Mouse (Mus musculus) brain, embryonic 14.5 days (tissue): ENCODE measurements around the gene Znrd1. TPM values are rescaled to one million over a fixed set of nuclear protein-coding genes. Genes with fewer than 3 reads are reported as not detected.

Experiments
- DNase-seq: peaks from one replicate; pipeline ENCODE4 v3.0.0-alpha.2; 2011; ENCODE audit warnings: low read depth
- CTCF ChIP-seq: fragments of 200-500 bp; IDR thresholded peaks from 2 replicates; pipeline ENCODE4 v1.5.1; 2012; ENCODE audit warnings: inconsistent platforms, mild to moderate bottlenecking, moderate library complexity, borderline replicate concordance; ENCODE audit not compliant: insufficient read depth, insufficient read length; ENCODE audit errors: extremely low read depth
- POLR2A ChIP-seq: fragments of 200-500 bp; IDR thresholded peaks from 2 replicates; pipeline ENCODE4 v1.6.1; 2012; ENCODE audit warnings: mild to moderate bottlenecking, inconsistent platforms, borderline replicate concordance; ENCODE audit not compliant: poor library complexity, insufficient read depth, insufficient read length, severe bottlenecking; ENCODE audit errors: extremely low read depth
- polyA plus RNA-seq: library from polyadenylated mRNA; depleted of rRNA; stranded (reverse); fragments of >200 nt; gene quantifications from 2 replicates; pipeline ENCODE4 v1.2.3, GENCODE M21; 2012; rRNA removed

Gene Znrd1
- polyA plus RNA-seq, 1 experiment: 41.8 TPM

GRCm38 (mm10) chr17:36912031-36912430 is 46.3 kb downstream of the Znrd1 start:
- TF ChIP-seq POLR2A (no peak), CTCF (no peak)
- no peak for DNase-seq

- TF ChIP-seq POLR2A (no peak), CTCF (no peak)
- DNase-seq: no peak
Observed at GRCm38 (mm10) chr17:36909802-36910201, 48.6 kb downstream of the Znrd1 start.

GRCm38 (mm10) chr17:36908235-36908634 is 50.1 kb downstream of the Znrd1 start:
- TF ChIP-seq POLR2A (no peak), CTCF (no peak)
- peak; percentile 11 for DNase-seq

Other genes with a start within 250 kb of the Znrd1 start
- gene H2-M10.5, start 185.6 kb downstream of the Znrd1 start, polyA plus RNA-seq: not detected in 2 replicates
- not detected in 2 replicates for gene H2-M10.6, start 146.4 kb downstream of the Znrd1 start, polyA plus RNA-seq
- 25.3 and 33.7 TPM in 2 replicates for gene Trim26, start 121.4 kb downstream of the Znrd1 start, polyA plus RNA-seq
- 0.09 and 0.16 TPM in 2 replicates for gene Trim15, start 91.3 kb downstream of the Znrd1 start, polyA plus RNA-seq
- 0.19 and 0.52 TPM in 2 replicates for gene Trim10, start 89.0 kb downstream of the Znrd1 start, polyA plus RNA-seq
- gene Trim40, start 68.4 kb downstream of the Znrd1 start, polyA plus RNA-seq: 0.08 TPM in 1 of 2 replicates, not detected in the other
- not detected in 2 replicates for gene Trim31, start 60.4 kb downstream of the Znrd1 start, polyA plus RNA-seq
- 0.18 and 0.19 TPM in 2 replicates for gene Rnf39, start 15.6 kb downstream of the Znrd1 start, polyA plus RNA-seq
- 143 and 150 TPM in 2 replicates for gene Ppp1r11, start 6.8 kb downstream of the Znrd1 start, polyA plus RNA-seq
- 3.5 TPM in 2 replicates for gene Znrd1as, start within 50 bp of the Znrd1 start, polyA plus RNA-seq
- gene 2410137M14Rik, start 22.7 kb upstream of the Znrd1 start, polyA plus RNA-seq: 1.5 and 1.6 TPM in 2 replicates
- gene H2-M5, start 31.0 kb upstream of the Znrd1 start, polyA plus RNA-seq: 13.4 and 16.0 TPM in 2 replicates
- 352 and 386 TPM in 2 replicates for gene Zfp57, start 42.6 kb upstream of the Znrd1 start, polyA plus RNA-seq
- gene Mog, start 64.8 kb upstream of the Znrd1 start, polyA plus RNA-seq: not detected in 2 replicates
- gene Gabbr1, start 87.4 kb upstream of the Znrd1 start, polyA plus RNA-seq: 238 and 282 TPM in 2 replicates
- gene Olfr90, start 129.9 kb upstream of the Znrd1 start, polyA plus RNA-seq: not detected in 2 replicates
- gene Olfr91, start 139.7 kb upstream of the Znrd1 start, polyA plus RNA-seq: not detected in 2 replicates
- not detected in 2 replicates for gene Olfr92, start 161.5 kb upstream of the Znrd1 start, polyA plus RNA-seq
- not detected in 2 replicates for gene Olfr93, start 202.9 kb upstream of the Znrd1 start, polyA plus RNA-seq
- not detected in 2 replicates for gene Ubd, start 235.3 kb upstream of the Znrd1 start, polyA plus RNA-seq
- gene Olfr94, start 242.4 kb upstream of the Znrd1 start, polyA plus RNA-seq: not detected in 2 replicates